Mouse (Mus musculus) brown adipose tissue, adult 24 weeks (tissue): ENCODE data around the gene Pgc. TPM values are rescaled to one million over a fixed set of nuclear protein-coding genes. Genes with fewer than 3 reads are reported as not detected.
A peak's percentile ranks its signal among the peaks of the same experiment; 100 is the strongest.

ENCODE experiments used
- H3K27ac ChIP-seq: fragments of 200-500 bp; replicated peaks from 2 replicates; pipeline ENCODE4 v1.5.1; 2012; ENCODE audit warnings: low read depth, mild to moderate bottlenecking, low read length
- H3K4me1 ChIP-seq: fragments of 200-500 bp; 2 replicates; pipeline ENCODE4 v1.6.1; 2012; ENCODE audit warnings: low read length, mixed read lengths; ENCODE audit not compliant: control insufficient read depth, insufficient read depth, insufficient read length
- H3K4me3 ChIP-seq: fragments of 200-500 bp; 2 replicates; pipeline ENCODE4 v1.5.1; 2012; ENCODE audit warnings: low read depth, mild to moderate bottlenecking, low read length, moderate library complexity; ENCODE audit not compliant: insufficient read depth
- polyA plus RNA-seq: library from polyadenylated mRNA; stranded (reverse); fragments of >200 nt; gene quantifications from 2 replicates; pipeline ENCODE4 v1.2.4, GENCODE M21; 2012; ENCODE audit not compliant: missing spikeins, insufficient read depth, insufficient read length

Pgc gene
- polyA plus RNA-seq, 1 experiment, result not detected

DNA sequence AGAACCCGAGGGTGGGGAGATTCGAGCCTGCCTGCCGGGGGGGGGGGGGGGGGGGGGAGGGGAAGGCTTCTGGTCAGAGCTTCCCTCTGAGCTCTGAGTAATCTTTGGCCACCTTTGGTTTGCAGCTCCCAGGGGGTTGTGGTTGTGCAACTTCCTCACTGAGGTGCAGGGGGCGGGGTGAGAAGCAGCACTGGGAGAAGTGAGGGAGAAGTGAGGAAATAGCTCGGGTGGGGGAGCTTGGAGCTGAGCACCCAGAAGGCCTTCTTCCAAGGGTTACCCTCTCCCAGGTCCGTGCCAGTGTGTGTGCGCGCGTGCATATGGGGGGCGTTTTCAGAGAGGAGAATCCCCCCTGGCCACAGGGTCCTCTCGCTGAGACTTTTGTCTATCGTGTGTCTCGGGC is 27.6 kb downstream of the Pgc start:
- no peak overlapping the region for H3K4me3 ChIP-seq
- peak overlapping the region; percentile 78 for H3K27ac ChIP-seq
- H3K4me1 ChIP-seq, result peaks cover 20% of the 10 kb centered on the region

DNA sequence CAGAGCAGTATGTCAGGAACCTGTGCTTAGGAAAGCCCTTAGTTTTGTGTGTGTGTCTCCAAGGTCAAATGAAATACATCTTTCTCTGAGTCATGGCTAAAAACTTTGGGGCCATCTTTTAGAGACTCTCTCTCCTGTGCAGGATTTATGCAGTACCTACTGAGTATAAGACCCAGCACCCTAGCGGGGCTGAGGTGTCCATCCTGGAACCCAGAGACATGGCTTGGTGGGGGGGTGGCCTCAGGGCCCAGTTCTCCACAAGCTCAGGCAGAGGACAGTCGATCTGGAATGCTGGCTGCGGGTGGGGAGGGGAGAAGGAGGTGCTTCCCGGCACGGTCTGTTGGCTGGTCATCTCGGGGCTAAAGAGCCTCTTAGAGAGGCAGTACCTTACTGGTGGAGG is 29.7 kb downstream of the Pgc start:
- Histone ChIP-seq H3K4me1 (peaks cover 28% of the 10 kb centered on the region), H3K4me3 (no peak overlapping the region), H3K27ac (no peak overlapping the region; the same call in 1 of the 2 replicates)

DNA sequence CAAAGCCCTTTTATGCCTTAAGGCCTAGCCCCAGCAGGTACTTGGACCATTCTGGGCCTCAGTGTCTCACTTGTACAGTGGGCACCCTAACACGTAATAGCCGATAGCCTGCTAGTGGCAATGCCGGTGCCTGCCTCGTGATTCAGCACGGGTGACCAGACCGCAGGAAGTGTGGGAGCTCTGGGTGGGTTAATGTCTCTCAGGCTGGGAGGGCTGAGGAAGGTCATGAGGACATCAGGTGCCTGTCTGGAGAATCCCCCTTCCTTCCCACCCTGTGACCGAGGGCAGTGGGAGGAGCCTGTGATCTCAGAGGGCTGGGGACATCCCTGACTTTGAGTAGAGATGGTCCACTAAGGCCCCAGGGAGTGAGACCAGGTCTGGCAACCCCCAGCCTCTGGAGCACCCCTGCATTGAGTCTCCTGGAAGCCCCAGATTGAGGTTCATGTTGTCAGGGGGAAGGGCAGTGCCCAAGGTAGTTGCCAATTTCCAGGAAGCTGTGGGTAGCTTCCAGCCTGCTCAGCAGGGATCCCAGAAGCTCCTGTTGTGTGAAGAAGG is 30.5 kb downstream of the Pgc start:
- H3K27ac ChIP-seq, result no peak overlapping the region

DNA sequence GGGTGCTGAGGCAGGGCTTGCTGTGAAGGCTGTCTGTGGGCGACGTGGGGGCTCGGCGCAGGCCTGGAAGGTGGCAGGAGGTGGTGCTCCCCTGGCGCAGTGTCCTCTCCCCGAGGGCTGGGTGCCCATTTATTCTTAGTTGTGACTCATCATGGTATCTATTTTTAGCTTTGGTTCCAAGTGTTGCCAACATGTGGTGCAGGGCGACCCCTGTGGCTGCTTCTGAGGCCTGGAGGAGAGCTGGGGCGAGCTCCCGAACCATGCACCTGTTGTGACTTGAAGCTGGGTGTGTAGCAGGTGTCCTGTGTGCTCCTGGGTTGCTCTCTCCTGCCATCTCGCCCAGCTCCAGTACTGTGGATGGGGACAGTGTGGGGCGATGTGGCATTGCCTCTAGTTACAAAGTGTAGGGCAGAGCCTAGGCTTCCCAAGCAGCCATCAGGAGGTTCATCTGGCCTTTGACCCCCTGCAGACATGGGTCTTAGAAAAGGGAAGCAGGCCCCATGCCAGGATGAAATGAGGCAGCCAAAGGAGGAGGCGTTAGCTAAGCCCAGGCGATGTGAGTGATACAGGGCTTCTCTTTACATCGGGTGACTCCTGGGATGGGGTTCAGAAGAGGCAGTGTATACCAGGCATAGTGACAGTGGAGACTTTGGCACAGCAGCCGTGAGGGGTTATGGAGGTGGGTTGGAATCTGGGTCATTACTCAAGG is 33.2 kb downstream of the Pgc start:
- no peak overlapping the region for H3K27ac ChIP-seq
- H3K4me1 ChIP-seq, result peaks cover 39% of the 10 kb centered on the region
- no peak overlapping the region for H3K4me3 ChIP-seq

More for the DNA sequence above, 30.5 kb downstream of the Pgc start:
- Histone ChIP-seq H3K4me1 (peaks cover 31% of the 10 kb centered on the region), H3K4me3 (no peak overlapping the region)

DNA sequence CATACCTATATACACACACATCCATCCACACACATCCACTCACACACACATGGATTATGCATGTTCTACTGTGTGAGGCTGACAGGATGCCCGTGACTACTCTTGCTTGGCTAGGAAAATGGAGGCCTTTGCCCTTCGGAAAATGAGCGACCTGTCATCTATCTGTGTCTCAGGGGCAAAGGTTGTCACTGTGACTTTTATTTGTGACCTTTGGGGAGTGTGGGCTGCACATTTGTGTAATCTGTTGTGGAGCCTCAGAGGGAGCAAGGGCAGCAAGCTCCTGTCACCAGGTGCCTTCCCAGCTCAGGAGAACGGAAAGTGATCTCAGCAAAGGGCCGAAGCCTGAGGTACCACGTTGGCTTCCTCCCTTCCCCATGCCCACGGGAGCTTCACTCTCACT is 35.4 kb downstream of the Pgc start:
- Histone ChIP-seq H3K4me1 (peaks cover 40% of the 10 kb centered on the region), H3K27ac (no peak overlapping the region)

DNA sequence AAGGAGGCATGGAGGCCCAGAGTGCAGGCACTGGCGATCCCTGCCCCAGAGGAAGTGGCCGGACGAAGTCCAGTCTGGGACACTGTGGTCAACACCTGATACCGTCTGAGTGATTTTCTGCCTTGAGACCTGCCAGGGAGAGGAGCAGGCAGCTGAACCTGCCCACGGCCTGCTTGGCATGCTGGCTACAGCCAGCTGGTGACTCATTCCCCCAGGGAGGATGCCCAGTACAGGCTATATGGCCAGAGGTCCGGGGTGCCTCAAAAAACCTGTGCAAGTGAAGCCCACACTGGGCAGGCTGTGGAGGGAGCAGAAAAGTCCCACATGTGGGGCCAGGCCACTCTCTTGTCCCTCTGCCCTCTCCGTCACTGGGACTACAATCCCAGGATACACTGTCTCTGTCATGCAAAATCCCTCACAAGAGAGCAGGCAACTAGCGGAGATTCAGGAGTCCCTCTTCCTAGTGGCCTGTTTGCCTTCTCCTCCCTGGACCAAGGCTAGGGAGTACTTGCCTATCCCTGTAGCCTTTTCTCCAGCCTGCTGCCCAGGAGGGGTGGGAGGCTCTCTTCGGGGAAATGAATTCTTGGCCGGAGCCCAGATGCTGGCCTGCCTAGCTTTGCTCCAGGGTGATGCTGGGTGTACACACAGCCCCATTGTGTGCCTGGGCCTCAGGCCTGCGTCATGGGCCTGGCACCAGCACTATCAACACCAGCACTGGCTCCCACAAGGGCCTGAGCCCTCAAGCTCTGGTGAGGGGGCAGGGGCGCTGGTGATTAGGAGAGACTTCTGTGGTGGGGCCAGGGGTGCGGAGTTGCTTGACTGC is 36.1 kb downstream of the Pgc start:
- peak overlapping the region; percentile 50; the same call in 1 of the 2 replicates for H3K27ac ChIP-seq
- H3K4me3 ChIP-seq, result no peak overlapping the region
- peaks cover 42% of the 10 kb centered on the region for H3K4me1 ChIP-seq

More for the DNA sequence above, 35.4 kb downstream of the Pgc start:
- H3K4me3 ChIP-seq, result no peak overlapping the region

DNA sequence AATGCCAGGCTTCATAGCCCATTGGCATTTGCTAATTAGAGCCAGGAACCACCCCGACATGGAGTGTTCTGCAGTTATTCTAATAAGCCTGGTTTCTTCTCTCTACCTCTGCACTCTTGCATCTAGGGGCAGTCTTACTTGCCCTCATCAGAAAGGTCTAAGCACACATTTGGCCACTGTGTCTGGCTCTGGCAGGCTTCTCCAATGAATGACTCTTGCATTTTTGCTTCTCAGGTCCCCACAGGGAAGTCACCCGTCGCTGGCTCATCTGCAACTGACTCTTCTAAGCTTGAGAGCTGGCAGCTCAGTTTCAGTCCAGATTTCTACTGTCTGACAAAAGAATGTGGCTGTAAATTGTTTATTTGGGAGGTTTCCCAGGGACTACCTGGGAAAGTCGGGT is 39.3 kb downstream of the Pgc start:
- H3K27ac ChIP-seq, result peak overlapping the region; percentile 11; the same call in 1 of the 2 replicates
- H3K4me1 ChIP-seq, result peaks cover 34% of the 10 kb centered on the region
- no peak overlapping the region for H3K4me3 ChIP-seq

DNA sequence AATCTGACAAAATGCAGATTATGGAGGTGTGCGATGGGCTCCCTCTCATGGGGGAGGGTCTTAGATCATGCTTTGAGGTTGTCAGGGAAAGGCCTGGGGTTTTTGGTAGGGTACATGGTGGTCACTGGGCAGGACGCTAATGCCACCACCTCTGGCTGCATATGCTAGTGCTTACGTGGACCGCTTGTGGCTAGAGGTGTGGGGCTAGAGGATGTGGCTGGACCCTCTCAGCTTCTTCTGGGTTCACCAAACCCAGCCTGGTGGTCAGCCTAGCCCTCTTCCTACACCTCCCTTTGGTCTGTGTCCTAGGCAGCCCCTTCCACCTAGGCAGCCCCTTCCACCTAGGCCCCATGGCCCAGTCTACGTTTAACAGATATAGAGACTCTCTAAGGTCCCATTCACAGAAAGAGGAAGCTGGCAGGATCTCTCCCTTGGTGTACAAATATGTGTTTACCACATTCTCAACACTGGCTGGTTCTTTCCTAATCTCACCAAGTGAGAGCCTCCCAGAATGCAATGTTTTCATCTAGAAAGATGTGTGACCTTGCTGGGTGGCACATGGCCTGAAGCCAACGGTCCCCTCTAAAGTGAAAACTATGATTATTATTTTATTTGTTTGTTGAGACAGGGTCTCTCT is 39.9 kb downstream of the Pgc start:
- Histone ChIP-seq H3K4me3 (no peak overlapping the region), H3K27ac (peak overlapping the region; percentile 76; the same call in 1 of the 2 replicates), H3K4me1 (peaks cover 34% of the 10 kb centered on the region)

DNA sequence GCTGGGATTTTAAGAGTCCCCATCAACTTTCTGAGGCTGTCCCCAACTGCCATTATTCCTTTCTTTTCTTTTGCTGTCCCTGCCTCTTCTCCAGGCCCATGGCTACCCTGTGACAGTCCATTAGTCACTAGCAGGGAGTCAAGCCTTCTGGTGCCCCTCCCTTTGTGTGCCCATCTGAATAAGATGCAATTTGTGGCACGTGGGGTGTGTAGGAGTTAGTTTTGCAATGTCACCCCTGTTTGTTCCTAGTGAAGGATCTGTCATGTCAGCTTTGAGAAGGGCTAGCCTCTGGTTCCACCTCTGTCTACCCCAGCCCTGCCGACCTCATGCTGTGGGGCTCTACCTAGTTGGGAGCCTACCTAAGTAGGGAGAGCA is 40.4 kb downstream of the Pgc start:
- Histone ChIP-seq H3K4me3 (no peak overlapping the region), H3K4me1 (peaks cover 32% of the 10 kb centered on the region), H3K27ac (peak overlapping the region; percentile 76)

DNA sequence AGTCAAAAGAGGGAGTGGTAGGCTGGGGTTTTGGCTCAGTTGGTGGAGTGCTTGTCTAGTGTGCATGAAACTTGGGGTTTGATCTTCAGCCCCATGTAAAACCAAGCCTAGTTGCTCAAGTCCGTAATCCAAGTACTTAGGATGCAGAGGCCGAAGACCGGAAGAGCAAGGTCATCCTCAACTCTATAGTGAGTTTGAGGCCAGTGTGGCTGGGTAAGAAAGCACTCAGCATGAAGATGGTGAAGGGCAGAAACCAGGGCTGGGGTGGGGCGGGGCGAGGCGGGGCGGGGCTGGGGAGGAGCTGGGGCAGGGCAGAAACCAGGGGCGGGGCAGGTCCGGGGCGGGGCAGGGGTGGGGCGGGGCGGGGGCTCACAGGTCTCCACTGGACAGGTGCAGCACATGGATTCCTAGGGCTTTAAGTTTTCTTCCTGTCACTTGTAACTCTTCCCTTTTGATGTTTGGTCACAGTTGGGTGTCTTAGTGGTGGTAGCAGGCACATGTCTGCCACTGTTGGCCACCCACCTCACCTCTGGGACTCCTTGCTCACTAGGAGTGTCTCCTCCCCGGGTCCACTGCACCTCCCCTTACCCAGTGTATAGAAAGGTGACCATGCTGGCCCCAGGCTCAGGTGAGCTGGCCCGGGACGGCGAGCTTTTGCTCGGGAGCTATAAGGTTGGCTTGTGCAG is 41.0 kb downstream of the Pgc start:
- Histone ChIP-seq H3K27ac (peak overlapping the region; percentile 76), H3K4me3 (no peak overlapping the region), H3K4me1 (peaks cover 27% of the 10 kb centered on the region)

DNA sequence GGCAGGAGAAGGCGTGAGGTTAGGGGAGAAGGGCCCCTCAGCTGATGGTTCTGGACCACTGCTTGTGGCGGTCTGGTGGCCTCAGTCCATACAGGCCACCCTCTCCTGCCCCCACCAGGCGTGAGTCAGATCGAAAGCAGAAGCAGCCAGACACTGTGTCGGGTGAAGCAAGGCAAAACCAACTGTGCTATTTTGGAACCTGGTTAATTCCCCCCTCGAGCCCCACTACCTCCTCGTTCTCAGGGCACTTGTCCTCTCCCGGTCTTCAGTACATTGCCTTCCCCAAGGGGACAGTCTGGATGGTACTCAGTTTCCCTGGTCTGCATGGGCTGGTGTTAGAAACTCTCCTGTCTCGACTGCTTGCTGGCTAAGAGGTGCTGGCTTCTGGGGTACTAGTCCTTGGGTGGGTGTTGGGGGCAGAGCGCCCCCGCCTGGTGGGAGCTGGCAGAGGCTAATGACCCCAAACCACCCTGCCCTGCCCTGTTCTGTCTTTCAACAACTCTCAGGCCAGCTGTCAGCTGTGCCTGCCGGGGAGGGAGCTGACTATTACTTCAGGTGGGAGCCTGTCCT is 42.1 kb downstream of the Pgc start:
- peak overlapping the region; percentile 26; the same call in 1 of the 2 replicates for H3K4me3 ChIP-seq
- H3K4me1 ChIP-seq, result peaks cover 28% of the 10 kb centered on the region
- H3K27ac ChIP-seq, result peak overlapping the region; percentile 78

DNA sequence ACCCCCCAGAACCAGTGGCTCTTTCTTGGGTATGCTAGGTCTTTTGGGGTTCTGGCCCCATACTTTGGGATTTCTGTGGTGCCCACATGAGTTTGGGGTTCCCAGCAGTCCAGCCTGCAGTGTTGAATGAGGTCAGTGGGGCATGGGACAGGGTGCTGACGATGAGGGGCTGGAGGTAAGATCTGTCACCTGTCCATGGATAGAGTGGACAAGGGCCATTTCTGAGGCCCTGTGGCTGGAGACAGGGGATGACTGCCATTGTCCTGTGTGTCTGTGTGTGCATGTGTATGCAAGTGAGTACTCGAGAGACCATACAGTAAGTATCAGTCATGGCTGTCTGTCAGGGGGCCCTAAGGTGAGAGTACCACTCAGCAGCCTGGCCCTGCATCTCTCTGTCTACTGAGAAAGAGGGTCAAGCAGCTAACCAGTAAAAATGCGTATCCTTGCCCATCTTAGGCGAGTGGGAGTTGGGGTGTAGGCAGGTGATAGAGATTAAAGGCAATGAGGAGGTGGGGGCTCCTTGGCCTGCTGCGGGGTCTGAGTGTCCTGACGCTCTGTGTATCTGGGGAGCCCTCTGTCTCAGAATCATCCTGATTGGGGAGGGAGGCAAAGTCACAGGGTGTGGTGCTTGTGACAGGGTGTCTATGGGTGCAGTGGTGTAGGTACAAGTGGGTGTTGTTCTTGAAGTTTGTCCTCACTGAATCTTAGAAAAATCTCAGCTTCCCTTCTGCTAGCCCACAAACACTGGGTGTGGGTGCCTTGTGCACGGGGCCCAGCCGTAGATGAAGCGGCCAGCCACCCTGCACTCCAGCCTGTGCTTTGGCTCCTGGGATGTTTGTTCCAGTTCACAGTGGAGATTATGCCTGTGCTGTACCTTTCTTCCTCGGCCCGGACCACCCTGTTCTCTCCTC is 43.0 kb downstream of the Pgc start:
- Histone ChIP-seq H3K4me3 (no peak overlapping the region), H3K27ac (peak overlapping the region; percentile 78)

DNA sequence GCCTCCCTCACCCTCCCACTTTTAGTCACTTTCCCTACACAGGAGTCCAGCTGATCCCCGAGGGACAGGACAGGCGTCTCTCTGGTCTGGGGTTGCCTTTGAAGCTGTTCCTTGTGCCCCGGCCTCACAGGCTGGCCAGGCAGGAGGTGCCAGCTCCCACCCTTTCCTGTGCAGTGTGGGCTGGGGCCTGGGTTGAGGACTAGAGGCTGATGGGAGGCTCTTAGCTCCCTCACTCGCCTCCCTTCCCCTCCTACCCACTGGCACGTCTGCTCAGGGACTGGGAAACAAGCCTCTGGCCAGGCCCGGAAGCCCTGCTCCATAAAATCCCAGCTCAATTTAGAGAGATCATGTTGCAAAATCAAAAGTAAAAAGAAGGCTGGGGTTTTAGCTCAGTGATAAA is 47.0 kb downstream of the Pgc start:
- Histone ChIP-seq H3K4me3 (no peak overlapping the region), H3K4me1 (peaks cover 13% of the 10 kb centered on the region), H3K27ac (0 out of 2 replicates have a peak overlapping the region, but pooled peaks have one; percentile 15)

More for the DNA sequence above, 43.0 kb downstream of the Pgc start:
- peaks cover 28% of the 10 kb centered on the region for H3K4me1 ChIP-seq
